Mouse (Mus musculus) heart, embryonic 11.5 days (tissue): ENCODE measurements around the gene Rab5a. TPM values are rescaled to one million over a fixed set of nuclear protein-coding genes. Genes with fewer than 3 reads are reported as not detected.
A peak's percentile ranks its signal among the peaks of the same experiment; 100 is the strongest.

Experiments
- ATAC-seq: fragments of 200-750 bp; cut with Nextera tagmentation; replicated peaks from 2 replicates; pipeline ENCODE4 v1.8.0; 2017; ENCODE audit warnings: moderate library complexity; ENCODE audit not compliant: insufficient number of reproducible peaks, low FRiP score, low TSS enrichment
- H3K27ac ChIP-seq: fragments of 300-500 bp; sonication (generic); 2 replicates; pipeline ENCODE4 v1.5.1; 2014; ENCODE audit warnings: mild to moderate bottlenecking, low read depth, low read length
- H3K27me3 ChIP-seq: fragments of 300-500 bp; sonication (generic); 2 replicates; pipeline ENCODE4 v1.6.1; 2014; ENCODE audit warnings: mild to moderate bottlenecking, low read length, mixed read lengths; ENCODE audit not compliant: control insufficient read depth, insufficient read depth
- H3K36me3 ChIP-seq: fragments of 300-500 bp; sonication (generic); 2 replicates; pipeline ENCODE4 v1.6.1; 2014; ENCODE audit warnings: mild to moderate bottlenecking, low read length, moderate library complexity, mixed read lengths; ENCODE audit not compliant: control insufficient read depth, insufficient read depth
- H3K4me1 ChIP-seq: fragments of 300-500 bp; sonication (generic); 2 replicates; pipeline ENCODE4 v1.6.1; 2014; ENCODE audit warnings: low read length; ENCODE audit not compliant: control insufficient read depth, insufficient read depth
- H3K4me2 ChIP-seq: fragments of 300-500 bp; sonication (generic); 2 replicates; pipeline ENCODE4 v1.6.1; 2014; ENCODE audit warnings: mild to moderate bottlenecking, moderate library complexity
- H3K4me3 ChIP-seq: fragments of 300-500 bp; sonication (generic); 2 replicates; pipeline ENCODE4 v1.5.1; 2014; ENCODE audit warnings: low read depth, low read length
- H3K9ac ChIP-seq: fragments of 300-500 bp; sonication (generic); 2 replicates; pipeline ENCODE4 v1.6.1; 2014; ENCODE audit warnings: mild to moderate bottlenecking, low read depth, low read length, moderate library complexity
- H3K9me3 ChIP-seq: fragments of 300-500 bp; sonication (generic); replicated peaks from 2 replicates; pipeline ENCODE4 v1.6.1; 2016; ENCODE audit warnings: low read length; ENCODE audit not compliant: control insufficient read depth
- WGBS: fragments of 180-500 bp; shearing (Covaris S2); extraction: QIAGEN DNeasy Blood & Tissue Kit; methylation state at CpG from one replicate; pipeline ENCODE4 v1.1.7; 2014; ENCODE audit not compliant: insufficient replicate concordance; 5-methylcytosine and 5-hydroxymethylcytosine counted together
- polyA plus RNA-seq: library from polyadenylated mRNA; unstranded; fragments of >200 nt; fragmentation: Nextera tagmentation; extraction: Ambion mirVana; gene quantifications from 2 replicates; pipeline ENCODE4 v1.2.1, GENCODE M21; 2014

Gene Rab5a
- polyA plus RNA-seq, 1 experiment from 2014 or later: 78.0 TPM

DNA sequence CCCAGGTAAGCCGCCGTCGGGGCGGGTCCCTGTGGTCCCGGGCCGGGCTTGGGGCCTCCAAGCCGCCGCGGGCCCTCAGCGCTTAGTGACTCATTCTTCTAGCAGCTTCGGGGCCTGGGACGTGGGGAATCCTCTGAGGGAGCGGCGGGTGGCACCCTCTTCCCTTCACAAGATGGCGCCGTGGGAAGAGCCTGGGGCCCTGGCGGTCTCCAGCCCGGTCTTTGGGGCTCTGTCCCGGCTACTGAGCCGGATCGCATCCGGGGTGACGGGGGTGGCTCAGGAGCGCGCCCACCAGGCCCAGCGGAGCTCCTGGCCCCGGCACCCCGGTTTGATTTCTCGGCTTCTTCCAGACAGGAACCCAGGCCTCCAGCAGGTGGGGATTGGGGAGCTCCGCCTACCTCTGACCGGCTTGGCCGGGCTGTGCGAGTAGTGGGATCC, 589 bp downstream of the Rab5a start:
- under 1% methylated on average over 32 of the region's 33 CpGs for WGBS
- H3K36me3 ChIP-seq: no peaks in the 10 kb centered on the region
- ATAC-seq: peak; percentile 28

DNA sequence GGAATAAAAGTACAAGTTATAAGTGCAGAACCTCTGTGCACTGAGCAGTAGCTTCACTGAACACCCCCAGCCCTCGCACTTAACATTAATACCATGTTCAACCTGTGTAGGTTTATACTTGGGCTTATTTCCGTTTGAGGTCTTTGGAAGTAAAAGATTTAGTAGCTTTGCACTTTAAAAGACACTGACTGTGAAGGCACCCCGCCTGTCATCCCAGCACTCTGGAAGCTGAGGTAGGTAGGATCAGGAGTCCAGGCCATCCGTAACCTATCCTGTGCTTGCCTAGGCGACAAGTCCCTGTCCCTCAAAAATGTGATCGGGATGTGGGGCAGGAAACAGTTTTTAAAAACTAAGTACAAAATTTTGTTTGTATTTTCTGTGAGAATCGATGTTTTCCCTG, 1.4 kb downstream of the Rab5a start:
- Histone ChIP-seq H3K9me3 (no peaks in the 10 kb centered on the region), H3K4me2 (peak overlapping the region; percentile 89), H3K27me3 (no peaks in the 10 kb centered on the region), H3K36me3 (no peaks in the 10 kb centered on the region), H3K4me1 (peaks cover 11% of the 10 kb centered on the region; the same call in 1 of the 2 replicates), H3K4me3 (peak overlapping the region; percentile 98), H3K27ac (no peak overlapping the region), H3K9ac (peak overlapping the region; percentile 98)
- 49% methylated on average over 7 of the region's 7 CpGs for WGBS
- ATAC-seq: no peak

More for the DNA sequence above, 589 bp downstream of the Rab5a start:
- Histone ChIP-seq H3K4me2 (peak overlapping the region; percentile 89), H3K4me3 (peak overlapping the region; percentile 98), H3K9me3 (no peaks in the 10 kb centered on the region), H3K27me3 (no peaks in the 10 kb centered on the region), H3K4me1 (peaks cover 11% of the 10 kb centered on the region; the same call in 1 of the 2 replicates), H3K9ac (peak overlapping the region; percentile 98), H3K27ac (peak overlapping the region; percentile 98)

DNA sequence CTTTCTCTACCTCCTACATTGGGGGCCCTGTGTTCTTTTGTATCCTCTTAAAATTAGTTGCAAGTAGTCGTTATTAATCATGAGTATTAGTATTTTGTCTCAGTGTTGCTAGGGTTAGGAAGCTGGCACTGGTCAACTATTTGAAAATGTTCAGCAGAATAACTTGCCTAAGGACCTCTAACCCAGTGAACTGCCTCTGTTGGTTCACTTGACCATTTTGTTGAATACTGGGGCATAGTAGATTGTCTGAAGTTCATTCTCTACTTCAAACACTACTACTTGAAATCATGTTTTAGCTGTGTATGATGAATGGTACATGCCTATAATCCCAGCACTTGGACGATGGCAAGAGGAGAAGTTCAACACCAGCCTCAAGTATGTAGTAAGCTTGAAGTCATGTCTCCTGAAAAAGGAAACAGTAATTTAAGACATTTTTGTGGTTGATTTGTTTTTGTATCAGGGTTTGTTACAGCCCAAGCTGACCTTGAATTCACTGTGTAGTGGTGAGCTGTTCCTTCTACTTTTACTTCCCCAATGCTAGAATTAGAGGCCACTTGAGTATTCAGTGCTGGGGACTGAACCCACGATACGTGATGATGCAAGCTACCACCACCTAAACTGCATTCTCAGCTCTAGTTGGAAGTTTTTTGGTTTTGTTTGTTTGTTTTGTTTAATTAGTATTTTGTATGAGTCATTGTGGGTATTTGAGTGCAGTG, 9.4 kb downstream of the Rab5a start:
- no peaks in the 10 kb centered on the region for H3K27me3 ChIP-seq
- no peak overlapping the region for H3K9ac ChIP-seq
- H3K27ac ChIP-seq: no peak overlapping the region
- H3K36me3 ChIP-seq: peaks cover 3% of the 10 kb centered on the region; the same call in 1 of the 2 replicates
- 84% methylated on average over 4 of the region's 4 CpGs for whole genome bisulfite sequencing
- H3K4me3 ChIP-seq: no peak overlapping the region
- ATAC-seq: no peak
- no peak overlapping the region for H3K4me2 ChIP-seq
- H3K4me1 ChIP-seq: no peaks in the 10 kb centered on the region
- H3K9me3 ChIP-seq: no peaks in the 10 kb centered on the region

DNA sequence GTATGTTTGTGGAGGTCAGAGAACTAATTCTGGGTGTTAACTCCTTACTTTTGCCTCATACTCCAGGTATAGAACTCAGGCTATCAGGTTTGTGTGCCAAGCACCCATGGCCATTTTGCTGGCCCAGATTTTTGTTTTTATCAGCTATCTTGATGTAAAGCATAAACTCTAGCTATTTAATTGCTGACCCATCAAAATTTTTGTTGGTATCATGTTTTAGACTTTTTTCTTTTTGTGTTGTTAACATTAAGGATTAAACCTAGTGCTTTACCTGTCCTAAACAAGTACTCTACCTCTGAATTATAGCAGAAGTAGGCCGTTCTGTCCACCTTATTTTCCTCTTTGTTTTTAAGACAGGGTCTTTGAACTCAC, 10.0 kb downstream of the Rab5a start:
- Histone ChIP-seq H3K27ac (no peak overlapping the region), H3K4me2 (no peak overlapping the region), H3K4me3 (no peak overlapping the region), H3K9ac (no peak overlapping the region), H3K9me3 (no peaks in the 10 kb centered on the region), H3K4me1 (no peaks in the 10 kb centered on the region), H3K27me3 (no peaks in the 10 kb centered on the region), H3K36me3 (peaks cover 3% of the 10 kb centered on the region; the same call in 1 of the 2 replicates)
- WGBS: 89% methylated on average over 1 of the region's 1 CpGs
- no peak for ATAC-seq

DNA sequence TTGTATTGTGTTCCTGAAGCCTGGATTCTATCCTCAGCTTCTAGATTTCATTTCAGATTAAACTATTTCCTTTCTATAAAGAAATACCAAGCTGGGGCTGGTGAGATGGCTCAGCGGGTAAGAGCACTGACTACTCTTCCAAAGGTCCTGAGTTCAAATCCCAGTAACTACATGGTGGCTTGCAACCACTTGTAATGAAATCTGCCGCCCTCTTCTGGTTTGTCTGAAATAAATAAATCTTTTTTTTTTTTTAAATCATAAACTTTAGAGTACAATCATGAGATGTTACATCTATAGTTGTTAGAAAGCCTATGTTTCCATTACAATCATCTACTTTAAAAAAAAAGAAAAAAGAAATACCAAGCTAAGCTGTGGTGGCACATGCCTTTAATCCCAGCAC, 23.9 kb downstream of the Rab5a start:
- 93% methylated on average over 2 of the region's 2 CpGs for WGBS
- no peak for ATAC-seq
- Histone ChIP-seq H3K36me3 (peaks cover 23% of the 10 kb centered on the region), H3K4me3 (no peak overlapping the region), H3K4me2 (no peak overlapping the region), H3K9ac (no peak overlapping the region), H3K27ac (no peak overlapping the region), H3K4me1 (no peaks in the 10 kb centered on the region), H3K9me3 (no peaks in the 10 kb centered on the region), H3K27me3 (no peaks in the 10 kb centered on the region)

DNA sequence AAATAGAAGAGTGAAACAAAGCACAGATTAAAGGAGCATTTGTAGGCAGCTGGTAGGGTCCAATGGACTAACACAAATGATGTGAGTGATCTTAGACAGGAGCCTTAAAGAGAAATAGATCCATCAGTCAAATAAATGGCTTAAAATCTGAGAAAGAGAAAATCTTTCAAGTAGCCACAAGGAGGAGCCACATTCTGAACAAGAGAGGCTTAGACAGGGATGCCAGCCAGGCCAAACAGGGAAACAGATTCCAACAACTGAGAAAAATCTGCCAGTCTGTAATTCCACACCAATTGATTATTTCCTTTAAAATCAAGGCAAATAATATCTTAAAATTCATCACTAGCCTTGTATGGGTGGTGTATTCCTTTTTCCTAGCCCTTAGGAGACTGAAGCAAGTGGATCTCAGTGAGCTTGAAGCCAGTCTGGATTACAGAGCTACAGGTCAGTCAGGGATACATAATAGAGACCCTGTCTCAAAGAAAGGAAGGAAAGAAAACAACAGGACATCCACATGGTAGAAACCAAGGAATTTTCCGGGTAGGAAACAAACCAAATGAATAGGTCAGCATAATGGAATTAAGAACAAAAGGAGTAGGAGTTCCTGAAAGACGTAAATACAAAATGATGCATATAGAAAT, 33.4 kb downstream of the Rab5a start:
- WGBS: 84% methylated on average over 2 of the region's 2 CpGs
- no peaks in the 10 kb centered on the region for H3K4me1 ChIP-seq
- H3K36me3 ChIP-seq: no peaks in the 10 kb centered on the region
- H3K4me2 ChIP-seq: no peak overlapping the region
- H3K27me3 ChIP-seq: no peaks in the 10 kb centered on the region
- H3K9ac ChIP-seq: no peak overlapping the region
- no peak overlapping the region for H3K4me3 ChIP-seq
- no peak overlapping the region for H3K27ac ChIP-seq
- no peak for ATAC-seq
- no peaks in the 10 kb centered on the region for H3K9me3 ChIP-seq

DNA sequence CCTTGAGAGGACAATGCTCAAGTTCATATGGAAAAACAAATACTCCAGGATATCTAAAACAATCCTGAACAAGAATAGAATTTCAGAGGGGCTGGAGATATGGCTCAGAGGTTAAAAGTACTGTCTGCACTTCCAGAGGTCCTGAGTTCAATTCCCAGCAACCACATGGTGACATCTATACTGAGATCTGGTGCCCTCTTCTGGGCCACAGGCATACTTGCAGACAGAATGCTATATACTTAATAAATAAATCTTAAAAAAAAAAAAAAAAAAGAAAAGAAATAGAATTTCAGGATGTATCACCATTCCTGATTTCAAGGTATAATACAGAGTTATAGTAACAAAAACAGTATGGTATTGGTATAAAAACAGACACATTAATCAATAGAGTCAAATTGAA, 40.3 kb downstream of the Rab5a start:
- Histone ChIP-seq H3K27ac (no peak overlapping the region), H3K9ac (no peak overlapping the region), H3K4me2 (no peak overlapping the region), H3K27me3 (no peaks in the 10 kb centered on the region), H3K36me3 (no peaks in the 10 kb centered on the region), H3K4me3 (no peak overlapping the region), H3K9me3 (no peaks in the 10 kb centered on the region), H3K4me1 (no peaks in the 10 kb centered on the region)
- ATAC-seq: no peak

DNA sequence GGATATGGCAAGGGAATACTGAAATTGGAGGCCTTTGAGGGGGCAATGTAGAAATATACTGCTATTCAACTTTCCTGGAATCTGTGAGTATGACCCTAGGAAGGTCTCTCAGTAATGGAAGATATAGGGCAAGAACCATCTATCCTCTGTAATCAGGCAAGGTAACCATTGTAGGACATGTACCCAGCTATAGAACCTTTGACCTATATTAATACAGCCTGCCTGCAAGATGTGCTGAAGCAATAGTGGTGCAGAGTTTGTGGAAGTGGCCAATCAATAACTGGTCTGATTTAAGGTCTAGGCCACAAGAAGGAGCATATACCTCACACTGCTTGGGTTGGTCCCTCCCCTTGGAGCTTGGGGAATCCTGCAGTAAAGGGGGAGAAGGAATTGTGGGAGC, 41.5 kb downstream of the Rab5a start:
- Histone ChIP-seq H3K4me1 (no peaks in the 10 kb centered on the region), H3K27ac (no peak overlapping the region), H3K4me3 (no peak overlapping the region), H3K9ac (no peak overlapping the region), H3K27me3 (no peaks in the 10 kb centered on the region), H3K4me2 (no peak overlapping the region), H3K9me3 (no peaks in the 10 kb centered on the region), H3K36me3 (no peaks in the 10 kb centered on the region)
- ATAC-seq: no peak

DNA sequence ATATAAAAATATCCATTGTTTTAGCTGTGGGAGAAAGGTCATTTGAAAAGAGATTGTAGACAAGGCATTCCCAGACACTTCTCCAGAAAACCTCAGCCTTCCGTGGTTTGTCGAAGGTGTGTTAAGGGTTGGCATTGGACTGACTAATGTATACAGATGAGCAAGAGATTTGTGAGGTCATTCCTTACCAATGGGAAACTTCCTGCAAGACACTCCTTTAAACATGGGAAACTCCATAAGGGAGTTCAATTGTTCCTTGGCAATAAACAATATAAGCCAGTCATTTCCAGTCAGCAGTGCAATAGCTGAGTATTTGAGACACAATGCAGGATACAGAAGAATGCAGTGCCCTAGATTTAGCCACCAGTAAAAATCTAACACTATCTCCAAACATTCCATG, 49.0 kb downstream of the Rab5a start:
- Histone ChIP-seq H3K9me3 (no peaks in the 10 kb centered on the region), H3K36me3 (no peaks in the 10 kb centered on the region), H3K4me1 (no peaks in the 10 kb centered on the region), H3K4me2 (no peak overlapping the region), H3K27ac (no peak overlapping the region), H3K9ac (no peak overlapping the region), H3K27me3 (no peaks in the 10 kb centered on the region), H3K4me3 (no peak overlapping the region)
- WGBS: 76% methylated on average over 2 of the region's 2 CpGs
- no peak for ATAC-seq
